Comparison of ENCODE assay signal across 9 mouse cellular contexts in the genomic region with DNA sequence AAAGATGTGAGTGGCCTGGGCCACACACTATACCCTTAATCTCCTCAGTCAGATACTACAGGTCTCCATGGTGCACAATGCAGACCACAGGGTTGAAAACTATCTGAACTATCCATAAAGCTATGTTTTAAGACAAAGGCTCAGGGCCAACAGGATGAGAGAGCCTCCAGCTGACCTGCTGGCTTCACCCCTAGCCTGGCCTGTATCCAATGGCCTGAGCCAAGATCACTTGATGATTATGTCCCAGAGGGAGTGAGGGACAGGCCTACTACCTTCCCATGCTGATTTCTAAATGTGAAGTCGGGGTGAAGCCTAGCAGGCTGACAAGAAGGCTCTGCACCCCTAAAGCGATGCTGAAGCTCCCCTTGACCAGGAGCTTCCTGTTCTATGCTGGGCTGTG. TPM values are rescaled to one million over a fixed set of nuclear protein-coding genes. Genes with fewer than 3 reads are reported as not detected.
DNase-seq lines count a peak whose midpoint lies in the region; ATAC-seq lines count a peak whose summit lies in the region.
"Had no signal": no experiment of that assay in that cellular context is flagged by ENCODE, and none has a peak within 500 bp of the region (broad histone marks: within the 10 kb centered on the region; RNA-seq: fewer than 3 reads in every experiment).

No protein-coding gene starts in this region.

- H3K9me3 ChIP-seq in liver, embryonic 11.5 days (ENCODE audit: control insufficient read depth, low read length), result no peaks in the 10 kb centered on the region
- no peaks in the 10 kb centered on the region for H3K9me3 ChIP-seq in liver, embryonic 12.5 days (replicated peaks)
- H3K9me3 ChIP-seq in midbrain, embryonic 15.5 days, result no peaks in the 10 kb centered on the region
- H3K9me3 ChIP-seq: heart, embryonic 15.5 days; limb, embryonic 13.5 days had no signal

- no peaks in the 10 kb centered on the region for H3K27me3 ChIP-seq in liver, embryonic 11.5 days (replicated peaks; ENCODE audit: control insufficient read depth, insufficient read depth, low read length)
- no peaks in the 10 kb centered on the region for H3K27me3 ChIP-seq in liver, embryonic 12.5 days (replicated peaks)
- no peaks in the 10 kb centered on the region for H3K27me3 ChIP-seq in midbrain, embryonic 15.5 days (replicated peaks)

- H3K9ac ChIP-seq in liver, embryonic 11.5 days (ENCODE audit: low read depth, low read length), result peak overlapping the region; percentile 2; the same call in 1 of the 2 replicates
- H3K9ac ChIP-seq in liver, embryonic 12.5 days, result peak overlapping the region; percentile 62
- no peak overlapping the region for H3K9ac ChIP-seq in midbrain, embryonic 15.5 days
- H3K9ac ChIP-seq: heart, embryonic 15.5 days; limb, embryonic 13.5 days had no signal

- 80% methylated on average over 2 of the region's 2 CpGs for WGBS in liver, embryonic 11.5 days
- 80% methylated on average over 2 of the region's 2 CpGs for WGBS in liver, embryonic 12.5 days (ENCODE audit: insufficient replicate concordance)
- 73% methylated on average over 2 of the region's 2 CpGs for WGBS in midbrain, embryonic 15.5 days

- no peak for DNase-seq in liver, embryonic 11.5 days (ENCODE audit: low spot score)
- no peak for DNase-seq in liver
- peak; percentile 73 for DNase-seq in heart, adult 8-10 months (ENCODE audit: low spot score)
- no peak for DNase-seq in ovary, postnatal 10 days (ENCODE audit: low spot score)

- peak overlapping the region; percentile 86 for H3K27ac ChIP-seq in liver, embryonic 11.5 days (ENCODE audit: low read depth, low read length)
- peak overlapping the region; percentile 99 for H3K27ac ChIP-seq in liver, embryonic 12.5 days
- no peak overlapping the region for H3K27ac ChIP-seq in midbrain, embryonic 15.5 days
- H3K27ac ChIP-seq: heart, embryonic 15.5 days had no signal

- H3K4me1 ChIP-seq in liver, embryonic 11.5 days (replicated peaks; ENCODE audit: control insufficient read depth, insufficient read depth, low read length), result peaks cover 51% of the 10 kb centered on the region
- peaks cover 97% of the 10 kb centered on the region for H3K4me1 ChIP-seq in liver, embryonic 12.5 days
- H3K4me1 ChIP-seq in midbrain, embryonic 15.5 days, result no peaks in the 10 kb centered on the region

- ATAC-seq in liver, embryonic 11.5 days (replicated peaks; ENCODE audit: low FRiP score), result no peak
- ATAC-seq in liver, embryonic 12.5 days, result no peak
- ATAC-seq in monocyte, adult 5-6 weeks (replicated peaks; ENCODE audit: insufficient number of reproducible peaks, low FRiP score, low TSS enrichment, poor library complexity, severe bottlenecking), result 0 out of 2 replicates have a peak, but pooled peaks have one; percentile 22
- no peak for ATAC-seq in midbrain, embryonic 15.5 days (replicated peaks)

- H3K36me3 ChIP-seq in liver, embryonic 11.5 days (ENCODE audit: control insufficient read depth, insufficient read depth, low read length), result no peaks in the 10 kb centered on the region
- no peaks in the 10 kb centered on the region for H3K36me3 ChIP-seq in liver, embryonic 12.5 days
- H3K36me3 ChIP-seq in midbrain, embryonic 15.5 days (replicated peaks), result no peaks in the 10 kb centered on the region
- H3K36me3 ChIP-seq: heart, embryonic 15.5 days; limb, embryonic 13.5 days had no signal

- H3K4me3 ChIP-seq in liver, embryonic 11.5 days (ENCODE audit: low read depth, low read length), result no peak overlapping the region
- no peak overlapping the region for H3K4me3 ChIP-seq in liver, embryonic 12.5 days
- no peak overlapping the region for H3K4me3 ChIP-seq in midbrain, embryonic 15.5 days
- H3K4me3 ChIP-seq: heart, embryonic 15.5 days; limb, embryonic 13.5 days had no signal

- peak overlapping the region; percentile 51; the same call in 1 of the 2 replicates for H3K4me2 ChIP-seq in liver, embryonic 11.5 days
- H3K4me2 ChIP-seq in liver, embryonic 12.5 days, result peak overlapping the region; percentile 66; the same call in 1 of the 2 replicates
- H3K4me2 ChIP-seq in midbrain, embryonic 15.5 days, result no peak overlapping the region
- H3K4me2 ChIP-seq: heart, embryonic 15.5 days; limb, embryonic 13.5 days had no signal

RNA-seq across cellular contexts. Expression of gene Lpcat1, which starts 21.9 kb away (rescaled TPM):
- polyA plus RNA-seq in liver, embryonic 11.5 days (2014; fragmentation: Nextera tagmentation; extraction: Ambion mirVana), result 81.9 and 84.0 TPM in 2 replicates
- total RNA-seq in heart, adult 8-10 months (2022), result 1 to 10 TPM; 6.8 to 9.6 (median 7.5) TPM
- polyA plus RNA-seq in liver, embryonic 12.5 days (2016; fragmentation: Nextera tagmentation; extraction: Ambion mirVana), result 108 and 113 TPM in 2 replicates
- total RNA-seq in monocyte, adult 5-6 weeks (2017), result 10.6 to 13.3 TPM (median 12.6 TPM) in 3 replicates
- 64.4 and 66.7 TPM in 2 replicates for polyA plus RNA-seq in midbrain, embryonic 15.5 days (2015; fragmentation: Nextera tagmentation; extraction: Ambion mirVana)
